Mouse (Mus musculus) CH12.LX (cell line): ENCODE results near the gene Ptprg.

Experiments used
- CTCF ChIP-seq, 2 experiments: IDR thresholded peaks in 1 of 2; conservative IDR thresholded peaks in 1 of 2; 2 replicates each; pipeline ENCODE4 v1.5.1; 2011 to 2012; ENCODE audit warnings: low read depth in 2 of 2, low read length in 2 of 2, improper control_type of control experiment in 1 of 2, inconsistent platforms in 1 of 2, mild to moderate bottlenecking in 1 of 2, moderate library complexity in 1 of 2
- E2F4 ChIP-seq: IDR thresholded peaks from 2 replicates; pipeline ENCODE4 v1.6.1; 2011; ENCODE audit warnings: low read depth, low read length, improper control_type of control experiment; ENCODE audit not compliant: insufficient replicate concordance
- EP300 ChIP-seq: IDR thresholded peaks from 2 replicates; pipeline ENCODE4 v1.6.1; 2011; ENCODE audit warnings: low read length, improper control_type of control experiment
- HCFC1 ChIP-seq: IDR thresholded peaks from 2 replicates; pipeline ENCODE4 v1.6.1; 2012; ENCODE audit warnings: low read depth, mild to moderate bottlenecking, inconsistent platforms, low read length, improper control_type of control experiment
- MAFK ChIP-seq: IDR thresholded peaks from 2 replicates; pipeline ENCODE4 v1.6.1; 2011; ENCODE audit warnings: low read length, improper control_type of control experiment; ENCODE audit not compliant: insufficient replicate concordance
- MXI1 ChIP-seq: IDR thresholded peaks from 2 replicates; pipeline ENCODE4 v1.6.1; 2011; ENCODE audit warnings: mild to moderate bottlenecking, low read depth, low read length, improper control_type of control experiment
- NRF1 ChIP-seq: IDR thresholded peaks from 2 replicates; pipeline ENCODE4 v1.6.1; 2014; ENCODE audit warnings: low read depth, mild to moderate bottlenecking, inconsistent platforms, low read length, improper control_type of control experiment, moderate library complexity
- POLR2A ChIP-seq: IDR thresholded peaks from 2 replicates; pipeline ENCODE4 v1.6.1; 2011; ENCODE audit warnings: low read depth, mild to moderate bottlenecking, improper control_type of control experiment, low read length
- POLR2AphosphoS2 ChIP-seq: IDR thresholded peaks from 2 replicates; pipeline ENCODE4 v1.6.1; 2011; ENCODE audit warnings: low read depth, low read length, improper control_type of control experiment
- USF2 ChIP-seq: conservative IDR thresholded peaks from 2 replicates; pipeline ENCODE4 v1.6.1; 2011; ENCODE audit warnings: low read depth, low read length, improper control_type of control experiment
- ZMIZ1 ChIP-seq: IDR thresholded peaks from 2 replicates; pipeline ENCODE4 v1.6.1; 2012; ENCODE audit warnings: low read depth, mild to moderate bottlenecking, inconsistent platforms, low read length, improper control_type of control experiment
- ZNF384 ChIP-seq: IDR thresholded peaks from 2 replicates; pipeline ENCODE4 v1.6.1; 2012; ENCODE audit warnings: low read depth, low read length, improper control_type of control experiment, inconsistent platforms

GRCm38 (mm10) chr14:11881082-11881481 lies 327.8 kb downstream of the Ptprg start:
- TF ChIP-seq MAFK (no peak), NRF1 (no peak), ZMIZ1 (no peak), EP300 (no peak), CTCF (conservative IDR thresholded peaks at IDR 0.05 in 1 of 2, IDR thresholded peaks at IDR 0.05 in 1 of 2; ENCODE audit: low read depth in 2 of 2, low read length in 2 of 2) (no peak), ZNF384 (no peak), POLR2A (no peak), MXI1 (no peak), E2F4 (no peak), POLR2AphosphoS2 (no peak), USF2 (no peak), HCFC1 (no peak)
